Mouse (Mus musculus): Measurements from ENCODE around the gene Sugct. TPM values are rescaled to one million over a fixed set of nuclear protein-coding genes. Genes with fewer than 3 reads are reported as not detected.

Gene Sugct
- polyA plus RNA-seq, 1 experiment from 2014 or later, result 14.0 TPM

GRCm38 (mm10) chr13:16812268-16812667 lies 883.1 kb downstream of the Sugct start:
- H3K9me3 ChIP-seq (ENCODE audit: low read length), result no peaks in the 10 kb centered on the region

More at GRCm38 (mm10) chr13:16812268-16812667, 883.1 kb downstream of the Sugct start:
- 76% methylated on average over 2 of the region's 2 CpGs for WGBS (ENCODE audit: insufficient replicate concordance)
- DNase-seq (no peak), ATAC-seq (no peak)
- no peak overlapping the region for H3K27ac ChIP-seq (ENCODE audit: low read depth)
- no peaks in the 10 kb centered on the region for H3K4me1 ChIP-seq (ENCODE audit: insufficient read depth)
- TF ChIP-seq CTCF (IDR thresholded peaks at IDR 0.05; ENCODE audit: low read depth) (no peak), EP300 (IDR thresholded peaks at IDR 0.05; ENCODE audit: low read depth) (no peak)
- H3K4me3 ChIP-seq (ENCODE audit: low read depth, low read length), result no peak overlapping the region
- no peaks in the 10 kb centered on the region for H3K36me3 ChIP-seq (replicated peaks; ENCODE audit: insufficient read depth, low read length)
- no peaks in the 10 kb centered on the region for H3K27me3 ChIP-seq (ENCODE audit: insufficient read depth, low read length)
- no peak overlapping the region for H3K9ac ChIP-seq (replicated peaks)
- H3K4me2 ChIP-seq (ENCODE audit: low read depth, low read length), result no peak overlapping the region

Other genes starting within 250 kb of the Sugct start
- gene Mplkip, start 361 bp downstream of the Sugct start, polyA plus RNA-seq (2015; fragmentation: Nextera tagmentation; extraction: Ambion mirVana), result 17.4 and 18.2 TPM in 2 replicates
- gene Cdk13, start 109.5 kb upstream of the Sugct start, polyA plus RNA-seq (2015; fragmentation: Nextera tagmentation; extraction: Ambion mirVana), result 5.0 and 6.6 TPM in 2 replicates
- 25.6 and 29.3 TPM in 2 replicates for gene Rala, start 248.7 kb upstream of the Sugct start, polyA plus RNA-seq (2015; fragmentation: Nextera tagmentation; extraction: Ambion mirVana)